Mouse (Mus musculus) layer of hippocampus, adult 2 months (tissue): ENCODE results near the gene Zranb3. TPM values are rescaled to one million over a fixed set of nuclear protein-coding genes. Genes with fewer than 3 reads are reported as not detected.
"Not testable (repeated sequence)": the region's sequence is repeated elsewhere in the genome, so short reads cannot be mapped to it uniquely, and the experiment has no call there.

Experiments
- DNase-seq, 2 experiments: peaks; one replicate each; pipeline ENCODE4 v3.0.0; 2022; ENCODE audit warnings: low spot score in 2 of 2
- H3K27ac ChIP-seq: fragments of 200-600 bp; 2 replicates; pipeline ENCODE4 v1.8.1; 2022
- H3K4me3 ChIP-seq: fragments of 200-600 bp; 2 replicates; pipeline ENCODE4 v1.8.1; 2022; ENCODE audit warnings: mild to moderate bottlenecking
- CTCF ChIP-seq: fragments of 200-600 bp; conservative IDR thresholded peaks from 2 replicates; pipeline ENCODE4 v1.8.1; 2022; ENCODE audit warnings: antibody characterized with exemption, mild to moderate bottlenecking, moderate library complexity
- total RNA-seq, 2 experiments: library from RNA; stranded (reverse); gene quantifications; 2 replicates each; pipeline ENCODE4 v1.2.3; 2021

Zranb3 gene
- total RNA-seq, 2 experiments from 2014 or later = 6.6 to 7.2 TPM

DNA sequence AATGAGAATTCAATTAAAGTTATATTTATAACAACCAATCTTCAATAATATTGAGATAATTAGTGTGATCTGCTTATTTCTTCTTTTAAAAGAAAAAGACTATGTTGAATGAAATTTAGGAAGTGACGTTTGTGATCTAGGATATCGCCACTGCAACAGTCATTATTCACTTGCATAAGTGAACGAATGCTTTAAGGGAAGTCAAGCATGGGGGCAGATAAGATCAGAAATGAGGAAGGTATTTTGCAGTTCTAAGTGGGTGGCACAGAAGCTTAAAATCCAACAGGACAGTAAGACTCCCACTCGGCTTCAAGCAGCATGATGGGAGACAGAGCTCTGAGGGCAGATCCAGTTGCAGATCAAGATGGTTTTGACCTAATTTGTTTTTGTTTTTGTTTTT is 58.7 kb downstream of the Zranb3 start:
- Histone ChIP-seq H3K4me3 (no peak overlapping the region), H3K27ac (no peak overlapping the region)
- no peak for DNase-seq
- no peak for TF ChIP-seq CTCF

- TF ChIP-seq CTCF = no peak
- Histone ChIP-seq H3K27ac (no peak overlapping the region), H3K4me3 (no peak overlapping the region)
- no peak for DNase-seq
These were observed 66.6 kb downstream of the Zranb3 start for GRCm38 (mm10) chr1:128036296-128036695.

GRCm38 (mm10) chr1:128032123-128032522 is 70.7 kb downstream of the Zranb3 start:
- TF ChIP-seq CTCF = no peak
- DNase-seq = peak; percentile 27 to 59
- no peak overlapping the region for H3K4me3 ChIP-seq
- H3K27ac ChIP-seq = peak overlapping the region; percentile 83

- peak overlapping the region; percentile 83 for H3K27ac ChIP-seq
- H3K4me3 ChIP-seq = no peak overlapping the region
- TF ChIP-seq CTCF = no peak
- no peak for DNase-seq
These were observed 71.3 kb downstream of the Zranb3 start for GRCm38 (mm10) chr1:128031524-128031923.

- no peak overlapping the region for H3K4me3 ChIP-seq
- no peak for TF ChIP-seq CTCF
- DNase-seq = no peak
- no peak overlapping the region for H3K27ac ChIP-seq
These were observed 78.3 kb downstream of the Zranb3 start for GRCm38 (mm10) chr1:128024363-128025114.

GRCm38 (mm10) chr1:128020001-128020770 is 82.7 kb downstream of the Zranb3 start:
- H3K4me3 ChIP-seq = no peak overlapping the region
- H3K27ac ChIP-seq = no peak overlapping the region
- no peak for TF ChIP-seq CTCF
- no peak for DNase-seq

DNA sequence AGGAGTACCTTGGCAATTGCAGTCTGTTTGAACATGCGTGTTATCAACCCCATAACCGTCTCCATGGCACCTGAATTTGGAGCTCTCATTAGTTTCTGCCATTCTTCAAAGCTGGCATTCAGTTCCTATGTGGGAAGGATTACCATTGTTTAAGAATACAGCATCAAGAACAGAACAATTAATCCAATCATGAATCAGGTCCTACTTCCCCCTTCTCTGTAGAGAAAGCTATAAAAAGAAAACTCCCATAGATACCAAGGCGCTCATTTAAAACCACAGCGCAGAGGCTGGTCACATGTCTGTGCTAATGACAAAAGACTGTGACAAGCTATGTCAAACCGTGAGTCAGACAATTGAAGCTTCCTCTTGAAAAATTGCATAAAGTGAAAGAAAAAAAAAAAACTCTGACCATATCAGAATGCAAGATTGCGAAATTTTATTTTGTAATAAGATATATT is 86.8 kb downstream of the Zranb3 start:
- H3K4me3 ChIP-seq = no peak overlapping the region
- TF ChIP-seq CTCF = no peak
- peak overlapping the region; percentile 43; the same call in 1 of the 2 replicates for H3K27ac ChIP-seq
- no peak for DNase-seq

GRCm38 (mm10) chr1:128013698-128014386 is 89.0 kb downstream of the Zranb3 start:
- Histone ChIP-seq H3K27ac (no peak overlapping the region), H3K4me3 (no peak overlapping the region)
- TF ChIP-seq CTCF = no peak
- no peak for DNase-seq

- no peak for DNase-seq
- Histone ChIP-seq H3K4me3 (no peak overlapping the region), H3K27ac (no peak overlapping the region)
- no peak for TF ChIP-seq CTCF
These were observed 93.1 kb downstream of the Zranb3 start for GRCm38 (mm10) chr1:128009751-128010150.

DNA sequence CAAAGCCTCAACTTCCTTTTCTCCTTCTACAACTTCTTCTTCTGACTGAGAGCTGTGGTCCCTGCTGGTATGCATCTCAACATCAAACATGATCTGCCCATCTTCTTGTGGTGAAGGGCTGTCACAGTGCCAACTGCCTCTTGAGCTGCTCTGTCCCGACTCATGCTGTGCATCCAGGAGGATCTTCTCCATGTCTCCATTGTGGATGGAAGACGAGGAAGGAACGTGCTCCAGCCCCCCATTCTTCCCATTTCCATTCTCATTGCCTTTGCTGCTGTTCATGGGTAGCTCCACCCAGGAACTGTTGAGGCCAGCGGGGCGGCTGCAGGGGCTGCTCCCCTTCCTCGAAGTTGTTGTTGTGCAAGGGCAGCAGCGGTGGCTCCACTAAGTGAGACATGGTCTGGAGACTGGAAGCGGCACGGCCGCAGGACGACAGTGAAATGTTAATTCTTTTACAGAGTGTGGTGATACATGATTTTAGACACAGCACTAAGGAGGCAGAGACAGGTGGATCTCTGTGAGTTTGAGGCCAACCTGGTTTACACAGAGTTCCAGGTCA is 96.7 kb downstream of the Zranb3 start:
- not testable (repeated sequence) for H3K27ac ChIP-seq, DNase-seq

DNA sequence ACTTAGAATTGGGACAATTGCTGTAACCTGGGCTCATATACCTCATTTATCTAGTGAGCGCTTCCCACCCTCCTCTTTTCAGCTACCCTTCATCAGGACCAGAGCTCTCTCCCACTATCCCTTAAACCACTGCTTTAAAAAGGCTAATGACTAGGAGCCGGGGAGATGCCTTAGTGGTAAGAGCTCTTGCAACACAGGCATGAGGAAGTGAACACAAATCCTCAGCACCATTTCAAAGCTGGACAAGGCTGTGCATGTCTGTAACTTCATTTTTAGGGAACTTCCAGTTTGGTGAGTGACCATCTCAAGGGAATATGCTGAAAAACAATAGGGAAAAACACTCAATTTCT is 98.5 kb downstream of the Zranb3 start:
- Histone ChIP-seq H3K4me3 (no peak overlapping the region), H3K27ac (peak overlapping the region; percentile 21; the same call in 1 of the 2 replicates)
- DNase-seq = no peak

More for the DNA sequence above, 96.7 kb downstream of the Zranb3 start:
- not testable (repeated sequence) for H3K4me3 ChIP-seq

GRCm38 (mm10) chr1:128003712-128004370 is 99.0 kb downstream of the Zranb3 start:
- TF ChIP-seq CTCF = no peak
- DNase-seq = no peak

More for the DNA sequence above, 98.5 kb downstream of the Zranb3 start:
- TF ChIP-seq CTCF = no peak

More at GRCm38 (mm10) chr1:128003712-128004370, 99.0 kb downstream of the Zranb3 start:
- H3K4me3 ChIP-seq = no peak overlapping the region
- H3K27ac ChIP-seq = peak overlapping the region; percentile 21
